Mouse (Mus musculus): ENCODE data around the gene Plcg2. TPM values are rescaled to one million over a fixed set of nuclear protein-coding genes. Genes with fewer than 3 reads are reported as not detected.
A peak's percentile ranks its signal among the peaks of the same experiment; 100 is the strongest.

The Plcg2 gene
- polyA plus RNA-seq, 1 experiment, result 12.5 TPM

- Histone ChIP-seq H3K4me1 (ENCODE audit: control insufficient read depth, insufficient read depth, low read length) (no peaks in the 10 kb centered on the region), H3K27ac (ENCODE audit: insufficient read depth, low read depth, low read length) (no peak overlapping the region), H3K36me3 (ENCODE audit: control insufficient read depth, insufficient read depth, low read length) (no peaks in the 10 kb centered on the region), H3K4me3 (ENCODE audit: insufficient read depth, low read depth, low read length) (peak overlapping the region; percentile 8; the same call in 1 of the 2 replicates), H3K27me3 (replicated peaks; ENCODE audit: control insufficient read depth, insufficient read depth, low read length) (no peaks in the 10 kb centered on the region)
- peak; percentile 7 for DNase-seq
- WGBS, result 45% methylated on average over 16 of the region's 16 CpGs
- TF ChIP-seq CTCF (conservative IDR thresholded peaks at IDR 0.05; ENCODE audit: insufficient read depth, insufficient read length, low read depth, low read length) (no peak), POLR2A (IDR thresholded peaks at IDR 0.05; ENCODE audit: low read depth, low read length) (no peak)
Observed at GRCm38 (mm10) chr8:117562445-117563014, 64.4 kb downstream of the Plcg2 start.

GRCm38 (mm10) chr8:117569409-117569808 is 71.3 kb downstream of the Plcg2 start:
- no peaks in the 10 kb centered on the region for H3K36me3 ChIP-seq (ENCODE audit: control insufficient read depth, insufficient read depth, low read length)
- H3K27ac ChIP-seq (ENCODE audit: insufficient read depth, low read depth, low read length), result no peak overlapping the region
- WGBS, result 18% methylated on average over 5 of the region's 5 CpGs
- H3K4me3 ChIP-seq (ENCODE audit: insufficient read depth, low read depth, low read length), result no peak overlapping the region
- peak; percentile 92 for TF ChIP-seq CTCF (conservative IDR thresholded peaks at IDR 0.05; ENCODE audit: insufficient read depth, insufficient read length, low read depth, low read length)
- TF ChIP-seq POLR2A (IDR thresholded peaks at IDR 0.05; ENCODE audit: low read depth, low read length), result no peak
- no peaks in the 10 kb centered on the region for H3K4me1 ChIP-seq (ENCODE audit: control insufficient read depth, insufficient read depth, low read length)
- DNase-seq, result peak; percentile 76
- H3K27me3 ChIP-seq (replicated peaks; ENCODE audit: control insufficient read depth, insufficient read depth, low read length), result no peaks in the 10 kb centered on the region

GRCm38 (mm10) chr8:117576291-117576785 is 78.2 kb downstream of the Plcg2 start:
- DNase-seq, result no peak
- H3K27ac ChIP-seq (ENCODE audit: insufficient read depth, low read depth, low read length), result no peak overlapping the region
- H3K4me1 ChIP-seq (ENCODE audit: control insufficient read depth, insufficient read depth, low read length), result no peaks in the 10 kb centered on the region
- no peak overlapping the region for H3K4me3 ChIP-seq (ENCODE audit: insufficient read depth, low read depth, low read length)
- WGBS, result 71% methylated on average over 9 of the region's 9 CpGs
- TF ChIP-seq CTCF (conservative IDR thresholded peaks at IDR 0.05; ENCODE audit: insufficient read depth, insufficient read length, low read depth, low read length) (no peak), POLR2A (IDR thresholded peaks at IDR 0.05; ENCODE audit: low read depth, low read length) (no peak)
- no peaks in the 10 kb centered on the region for H3K27me3 ChIP-seq (replicated peaks; ENCODE audit: control insufficient read depth, insufficient read depth, low read length)
- no peaks in the 10 kb centered on the region for H3K36me3 ChIP-seq (ENCODE audit: control insufficient read depth, insufficient read depth, low read length)

GRCm38 (mm10) chr8:117577059-117577458 is 79.0 kb downstream of the Plcg2 start:
- H3K4me1 ChIP-seq (ENCODE audit: control insufficient read depth, insufficient read depth, low read length), result no peaks in the 10 kb centered on the region
- WGBS, result 74% methylated on average over 6 of the region's 6 CpGs
- no peak for DNase-seq
- no peak for TF ChIP-seq CTCF (conservative IDR thresholded peaks at IDR 0.05; ENCODE audit: insufficient read depth, insufficient read length, low read depth, low read length)
- no peak overlapping the region for H3K27ac ChIP-seq (ENCODE audit: insufficient read depth, low read depth, low read length)
- no peaks in the 10 kb centered on the region for H3K36me3 ChIP-seq (ENCODE audit: control insufficient read depth, insufficient read depth, low read length)
- no peaks in the 10 kb centered on the region for H3K27me3 ChIP-seq (replicated peaks; ENCODE audit: control insufficient read depth, insufficient read depth, low read length)
- H3K4me3 ChIP-seq (ENCODE audit: insufficient read depth, low read depth, low read length), result no peak overlapping the region

GRCm38 (mm10) chr8:117577883-117578282 is 79.8 kb downstream of the Plcg2 start:
- H3K36me3 ChIP-seq (ENCODE audit: control insufficient read depth, insufficient read depth, low read length), result no peaks in the 10 kb centered on the region
- no peak overlapping the region for H3K4me3 ChIP-seq (ENCODE audit: insufficient read depth, low read depth, low read length)
- H3K27me3 ChIP-seq (replicated peaks; ENCODE audit: control insufficient read depth, insufficient read depth, low read length), result no peaks in the 10 kb centered on the region
- no peak overlapping the region for H3K27ac ChIP-seq (ENCODE audit: insufficient read depth, low read depth, low read length)
- 60% methylated on average over 10 of the region's 10 CpGs for WGBS
- no peak for DNase-seq
- TF ChIP-seq CTCF (conservative IDR thresholded peaks at IDR 0.05; ENCODE audit: insufficient read depth, insufficient read length, low read depth, low read length) (peak; percentile 44), POLR2A (IDR thresholded peaks at IDR 0.05; ENCODE audit: low read depth, low read length) (no peak)
- H3K4me1 ChIP-seq (ENCODE audit: control insufficient read depth, insufficient read depth, low read length), result no peaks in the 10 kb centered on the region

- H3K27me3 ChIP-seq (replicated peaks; ENCODE audit: control insufficient read depth, insufficient read depth, low read length), result no peaks in the 10 kb centered on the region
- H3K27ac ChIP-seq (ENCODE audit: insufficient read depth, low read depth, low read length), result no peak overlapping the region
- 89% methylated on average over 6 of the region's 6 CpGs for WGBS
- H3K4me1 ChIP-seq (ENCODE audit: control insufficient read depth, insufficient read depth, low read length), result no peaks in the 10 kb centered on the region
- DNase-seq, result no peak
- TF ChIP-seq CTCF (conservative IDR thresholded peaks at IDR 0.05; ENCODE audit: insufficient read depth, insufficient read length, low read depth, low read length) (no peak), POLR2A (IDR thresholded peaks at IDR 0.05; ENCODE audit: low read depth, low read length) (no peak)
- H3K4me3 ChIP-seq (ENCODE audit: insufficient read depth, low read depth, low read length), result no peak overlapping the region
- no peaks in the 10 kb centered on the region for H3K36me3 ChIP-seq (ENCODE audit: control insufficient read depth, insufficient read depth, low read length)
Observed at GRCm38 (mm10) chr8:117578856-117579255, 80.8 kb downstream of the Plcg2 start.

GRCm38 (mm10) chr8:117593862-117594261 is 95.8 kb downstream of the Plcg2 start:
- WGBS, result 81% methylated on average over 5 of the region's 5 CpGs

More at GRCm38 (mm10) chr8:117593862-117594261, 95.8 kb downstream of the Plcg2 start:
- no peak overlapping the region for H3K27ac ChIP-seq (ENCODE audit: insufficient read depth, low read depth, low read length)
- no peaks in the 10 kb centered on the region for H3K27me3 ChIP-seq (replicated peaks; ENCODE audit: control insufficient read depth, insufficient read depth, low read length)
- no peaks in the 10 kb centered on the region for H3K36me3 ChIP-seq (ENCODE audit: control insufficient read depth, insufficient read depth, low read length)
- no peak for TF ChIP-seq POLR2A (IDR thresholded peaks at IDR 0.05; ENCODE audit: low read depth, low read length)
- H3K4me3 ChIP-seq (ENCODE audit: insufficient read depth, low read depth, low read length), result no peak overlapping the region
- no peak for DNase-seq
- H3K4me1 ChIP-seq (ENCODE audit: control insufficient read depth, insufficient read depth, low read length), result no peaks in the 10 kb centered on the region

All from kidney, adult 2 months (tissue).